Mouse (Mus musculus) forebrain, embryonic 10.5 days (tissue): ENCODE data around the gene Bcl9. TPM values are rescaled to one million over a fixed set of nuclear protein-coding genes. Genes with fewer than 3 reads are reported as not detected.
A peak's percentile ranks its signal among the peaks of the same experiment; 100 is the strongest.

ENCODE experiments used
- DNase-seq: peaks from one replicate; pipeline ENCODE4 v3.0.0-alpha.2; 2017; ENCODE audit warnings: low spot score; ENCODE audit errors: extremely low spot score
- H3K27ac ChIP-seq: fragments of 300-500 bp; sonication (generic); 2 replicates; pipeline ENCODE4 v1.5.1; 2016; ENCODE audit warnings: mild to moderate bottlenecking
- H3K27me3 ChIP-seq: fragments of 300-500 bp; sonication (generic); 2 replicates; pipeline ENCODE4 v1.6.1; 2016; ENCODE audit warnings: mild to moderate bottlenecking; ENCODE audit not compliant: poor library complexity, severe bottlenecking
- H3K36me3 ChIP-seq: fragments of 300-500 bp; sonication (generic); replicated peaks from 2 replicates; pipeline ENCODE4 v1.6.1; 2016; ENCODE audit warnings: mild to moderate bottlenecking, moderate library complexity
- H3K4me1 ChIP-seq: fragments of 300-500 bp; sonication (generic); 2 replicates; pipeline ENCODE4 v1.6.1; 2016
- H3K4me3 ChIP-seq: fragments of 300-500 bp; sonication (generic); 2 replicates; pipeline ENCODE4 v1.5.1; 2016; ENCODE audit warnings: mild to moderate bottlenecking, moderate library complexity
- H3K9me3 ChIP-seq: fragments of 300-500 bp; sonication (generic); 2 replicates; pipeline ENCODE4 v1.6.1; 2016; ENCODE audit warnings: mild to moderate bottlenecking, moderate library complexity
- WGBS: fragments of 180-500 bp; shearing (Covaris S2); methylation state at CpG from one replicate; pipeline ENCODE4 v1.1.7; 2016; 5-methylcytosine and 5-hydroxymethylcytosine counted together
- polyA plus RNA-seq: library from polyadenylated mRNA; unstranded; fragments of >200 nt; fragmentation: Nextera tagmentation; extraction: Ambion mirVana; gene quantifications from 2 replicates; pipeline ENCODE4 v1.2.1, GENCODE M21; 2016

The Bcl9 gene
- polyA plus RNA-seq, 1 experiment from 2014 or later, result 51.4 TPM

GRCm38 (mm10) chr3:97313431-97313830 is 15.7 kb upstream of the Bcl9 start:
- H3K9me3 ChIP-seq, result peaks cover 11% of the 10 kb centered on the region
- H3K27me3 ChIP-seq, result peaks cover 31% of the 10 kb centered on the region
- H3K4me3 ChIP-seq, result no peak overlapping the region
- no peak for DNase-seq
- peaks cover 42% of the 10 kb centered on the region for H3K4me1 ChIP-seq
- H3K27ac ChIP-seq, result peak overlapping the region; percentile 4
- no peaks in the 10 kb centered on the region for H3K36me3 ChIP-seq
- 76% methylated on average over 2 of the region's 2 CpGs for WGBS

GRCm38 (mm10) chr3:97311998-97312397 is 14.3 kb upstream of the Bcl9 start:
- peak overlapping the region; percentile 37 for H3K4me3 ChIP-seq
- DNase-seq, result peak; percentile 56
- H3K27ac ChIP-seq, result peak overlapping the region; percentile 74
- peaks cover 47% of the 10 kb centered on the region for H3K4me1 ChIP-seq
- peaks cover 33% of the 10 kb centered on the region for H3K27me3 ChIP-seq
- 26% methylated on average over 21 of the region's 21 CpGs for WGBS
- peaks cover 11% of the 10 kb centered on the region for H3K9me3 ChIP-seq
- H3K36me3 ChIP-seq, result no peaks in the 10 kb centered on the region

GRCm38 (mm10) chr3:97309748-97310536 is 12.2 kb upstream of the Bcl9 start:
- DNase-seq, result no peak
- 8% methylated on average over 16 of the region's 16 CpGs for WGBS
- 0 out of 2 replicates have a peak overlapping the region, but pooled peaks have one; percentile 48 for H3K27ac ChIP-seq
- H3K27me3 ChIP-seq, result peaks cover 33% of the 10 kb centered on the region
- no peaks in the 10 kb centered on the region for H3K36me3 ChIP-seq
- peaks cover 11% of the 10 kb centered on the region for H3K9me3 ChIP-seq
- peaks cover 54% of the 10 kb centered on the region for H3K4me1 ChIP-seq
- H3K4me3 ChIP-seq, result peak overlapping the region; percentile 36

GRCm38 (mm10) chr3:97308440-97308839 is 10.7 kb upstream of the Bcl9 start:
- peaks cover 33% of the 10 kb centered on the region for H3K27me3 ChIP-seq
- H3K9me3 ChIP-seq, result peaks cover 11% of the 10 kb centered on the region
- WGBS, result 33% methylated on average over 2 of the region's 2 CpGs
- no peak overlapping the region for H3K27ac ChIP-seq
- H3K36me3 ChIP-seq, result no peaks in the 10 kb centered on the region
- DNase-seq, result no peak
- H3K4me1 ChIP-seq, result peaks cover 49% of the 10 kb centered on the region
- H3K4me3 ChIP-seq, result no peak overlapping the region

GRCm38 (mm10) chr3:97305907-97306306 is 8.2 kb upstream of the Bcl9 start:
- WGBS, result 63% methylated on average over 4 of the region's 4 CpGs
- H3K9me3 ChIP-seq, result peaks cover 4% of the 10 kb centered on the region
- no peak overlapping the region for H3K27ac ChIP-seq
- peaks cover 27% of the 10 kb centered on the region for H3K27me3 ChIP-seq
- peaks cover 30% of the 10 kb centered on the region for H3K4me1 ChIP-seq
- DNase-seq, result no peak
- no peaks in the 10 kb centered on the region for H3K36me3 ChIP-seq
- no peak overlapping the region for H3K4me3 ChIP-seq

GRCm38 (mm10) chr3:97301586-97301985 is 3.9 kb upstream of the Bcl9 start:
- Histone ChIP-seq H3K9me3 (peaks cover 4% of the 10 kb centered on the region; the same call in 1 of the 2 replicates), H3K4me1 (peaks cover 28% of the 10 kb centered on the region), H3K4me3 (no peak overlapping the region), H3K27ac (no peak overlapping the region), H3K36me3 (no peaks in the 10 kb centered on the region), H3K27me3 (no peaks in the 10 kb centered on the region)
- no peak for DNase-seq
- WGBS, result 63% methylated on average over 7 of the region's 7 CpGs

- no peak for DNase-seq
- H3K27me3 ChIP-seq, result no peaks in the 10 kb centered on the region
- peaks cover 33% of the 10 kb centered on the region for H3K4me1 ChIP-seq
- H3K4me3 ChIP-seq, result no peak overlapping the region
- peaks cover 4% of the 10 kb centered on the region; the same call in 1 of the 2 replicates for H3K9me3 ChIP-seq
- 92% methylated on average over 7 of the region's 7 CpGs for whole genome bisulfite sequencing
- H3K36me3 ChIP-seq, result 0 out of 2 replicates have a peak, but pooled peaks cover 3% of the 10 kb centered on the region
- H3K27ac ChIP-seq, result no peak overlapping the region
These were observed 2.7 kb upstream of the Bcl9 start for GRCm38 (mm10) chr3:97300370-97300769.

GRCm38 (mm10) chr3:97299885-97300284 is 2.2 kb upstream of the Bcl9 start:
- Histone ChIP-seq H3K27ac (no peak overlapping the region), H3K36me3 (0 out of 2 replicates have a peak, but pooled peaks cover 7% of the 10 kb centered on the region), H3K4me1 (peaks cover 38% of the 10 kb centered on the region), H3K9me3 (peaks cover 4% of the 10 kb centered on the region; the same call in 1 of the 2 replicates), H3K27me3 (no peaks in the 10 kb centered on the region), H3K4me3 (no peak overlapping the region)
- DNase-seq, result no peak

- 37% methylated on average over 10 of the region's 10 CpGs for WGBS
- H3K27me3 ChIP-seq, result no peaks in the 10 kb centered on the region
- H3K4me3 ChIP-seq, result peak overlapping the region; percentile 82
- DNase-seq, result peak; percentile 46
- H3K9me3 ChIP-seq, result peaks cover 4% of the 10 kb centered on the region; the same call in 1 of the 2 replicates
- H3K36me3 ChIP-seq, result 0 out of 2 replicates have a peak, but pooled peaks cover 7% of the 10 kb centered on the region
- H3K27ac ChIP-seq, result peak overlapping the region; percentile 98
- peaks cover 47% of the 10 kb centered on the region for H3K4me1 ChIP-seq
These were observed 1.2 kb upstream of the Bcl9 start for GRCm38 (mm10) chr3:97298856-97299465.

GRCm38 (mm10) chr3:97296941-97297552 is 670 bp downstream of the Bcl9 start:
- peak overlapping the region; percentile 82 for H3K4me3 ChIP-seq
- H3K9me3 ChIP-seq, result peaks cover 4% of the 10 kb centered on the region; the same call in 1 of the 2 replicates
- peaks cover 54% of the 10 kb centered on the region for H3K4me1 ChIP-seq
- no peaks in the 10 kb centered on the region for H3K27me3 ChIP-seq
- 3% methylated on average over 16 of the region's 16 CpGs for WGBS
- 0 out of 2 replicates have a peak, but pooled peaks cover 7% of the 10 kb centered on the region for H3K36me3 ChIP-seq
- H3K27ac ChIP-seq, result peak overlapping the region; percentile 98
- peak; percentile 57 for DNase-seq

GRCm38 (mm10) chr3:97294334-97294733 is 3.4 kb downstream of the Bcl9 start:
- Histone ChIP-seq H3K27me3 (no peaks in the 10 kb centered on the region), H3K9me3 (no peaks in the 10 kb centered on the region), H3K4me1 (peaks cover 55% of the 10 kb centered on the region), H3K4me3 (no peak overlapping the region), H3K27ac (no peak overlapping the region), H3K36me3 (peaks cover 14% of the 10 kb centered on the region)
- 84% methylated on average over 9 of the region's 9 CpGs for WGBS
- no peak for DNase-seq

- Histone ChIP-seq H3K4me3 (no peak overlapping the region), H3K4me1 (no peaks in the 10 kb centered on the region), H3K27ac (no peak overlapping the region), H3K36me3 (peaks cover 35% of the 10 kb centered on the region), H3K27me3 (no peaks in the 10 kb centered on the region), H3K9me3 (no peaks in the 10 kb centered on the region)
- WGBS, result 93% methylated on average over 4 of the region's 4 CpGs
- DNase-seq, result no peak
These were observed 12.8 kb downstream of the Bcl9 start for GRCm38 (mm10) chr3:97284878-97285277.
